Mouse (Mus musculus) CD8-positive naive resting alpha-beta T cell, adult 2 months (primary cell): Measurements from ENCODE around the gene Hexim1.

Experiments used
- DNase-seq, 2 experiments: peaks; one replicate each; pipeline ENCODE4 v3.0.0; 2022; ENCODE audit warnings: low read depth in 2 of 2, low spot score in 2 of 2

Gene Hexim1

GRCm38 (mm10) chr11:103115163-103116007 lies 646 bp upstream of the Hexim1 start:
- DNase-seq, result peak; percentile 73 to 76

GRCm38 (mm10) chr11:103116959-103117590 lies 1.0 kb downstream of the Hexim1 start:
- peak; percentile 55 to 56 for DNase-seq

- peak in 1 of 2 experiments; percentile 23 for DNase-seq
Measured at GRCm38 (mm10) chr11:103117591-103118009, 1.6 kb downstream of the Hexim1 start.

GRCm38 (mm10) chr11:103118866-103119265 lies 2.8 kb downstream of the Hexim1 start:
- no peak for DNase-seq

GRCm38 (mm10) chr11:103119609-103120008 lies 3.6 kb downstream of the Hexim1 start:
- DNase-seq, result no peak

GRCm38 (mm10) chr11:103120315-103120714 lies 4.3 kb downstream of the Hexim1 start:
- no peak for DNase-seq

GRCm38 (mm10) chr11:103131701-103132575 lies 15.9 kb downstream of the Hexim1 start, which contains the start of gene Hexim2:
TSS of gene Hexim2 (plus strand) at chr11:103132429.
- peak in 1 of 2 experiments; percentile 42 for DNase-seq

- DNase-seq, result peak; percentile 99 to 100
Measured at GRCm38 (mm10) chr11:103132576-103133455, 16.8 kb downstream of the Hexim1 start.

- DNase-seq, result no peak
Measured at GRCm38 (mm10) chr11:103133456-103134185, 17.6 kb downstream of the Hexim1 start.

- no peak for DNase-seq
Measured at GRCm38 (mm10) chr11:103134221-103134620, 18.2 kb downstream of the Hexim1 start.

- DNase-seq, result no peak
Measured at GRCm38 (mm10) chr11:103136039-103136577, 20.1 kb downstream of the Hexim1 start.

- DNase-seq, result no peak
Measured at GRCm38 (mm10) chr11:103139951-103140762, 24.1 kb downstream of the Hexim1 start.

- no peak for DNase-seq
Measured at GRCm38 (mm10) chr11:103140763-103141100, 24.7 kb downstream of the Hexim1 start.

GRCm38 (mm10) chr11:103141101-103141943 lies 25.3 kb downstream of the Hexim1 start:
- DNase-seq, result no peak

- no peak for DNase-seq
Measured at GRCm38 (mm10) chr11:103141944-103142255, 25.9 kb downstream of the Hexim1 start.

GRCm38 (mm10) chr11:103142441-103143182 lies 26.6 kb downstream of the Hexim1 start:
- peak; percentile 54 to 59 for DNase-seq
